Mouse (Mus musculus): Measurements from ENCODE around the gene Tmem144. TPM values are rescaled to one million over a fixed set of nuclear protein-coding genes. Genes with fewer than 3 reads are reported as not detected.
A peak's percentile ranks its signal among the peaks of the same experiment; 100 is the strongest.

The Tmem144 gene
- polyA plus RNA-seq, 1 experiment from 2014 or later, result 1.3 TPM

GRCm38 (mm10) chr3:79857780-79858179 is 5.2 kb upstream of the Tmem144 start:
- no peak overlapping the region for H3K4me2 ChIP-seq (replicated peaks)
- ATAC-seq, result no peak
- peaks cover 2% of the 10 kb centered on the region for H3K4me1 ChIP-seq (replicated peaks)
- H3K9ac ChIP-seq (replicated peaks), result no peak overlapping the region
- 66% methylated on average over 5 of the region's 5 CpGs for WGBS
- no peaks in the 10 kb centered on the region for H3K9me3 ChIP-seq
- H3K4me3 ChIP-seq (replicated peaks), result no peak overlapping the region
- H3K27ac ChIP-seq, result no peak overlapping the region
- H3K36me3 ChIP-seq, result no peaks in the 10 kb centered on the region
- 0 out of 2 replicates have a peak, but pooled peaks cover 3% of the 10 kb centered on the region for H3K27me3 ChIP-seq

- Histone ChIP-seq H3K9me3 (no peaks in the 10 kb centered on the region), H3K4me3 (replicated peaks) (no peak overlapping the region), H3K4me2 (replicated peaks) (no peak overlapping the region), H3K27me3 (0 out of 2 replicates have a peak, but pooled peaks cover 5% of the 10 kb centered on the region), H3K36me3 (no peaks in the 10 kb centered on the region), H3K4me1 (replicated peaks) (peaks cover 5% of the 10 kb centered on the region), H3K9ac (replicated peaks) (no peak overlapping the region), H3K27ac (no peak overlapping the region)
- ATAC-seq, result no peak
- 68% methylated on average over 3 of the region's 3 CpGs for WGBS
Observed at GRCm38 (mm10) chr3:79852108-79852507, 465 bp downstream of the Tmem144 start.

- no peak overlapping the region for H3K9ac ChIP-seq (replicated peaks)
- H3K27ac ChIP-seq, result no peak overlapping the region
- peaks cover 5% of the 10 kb centered on the region for H3K4me1 ChIP-seq (replicated peaks)
- H3K27me3 ChIP-seq, result 0 out of 2 replicates have a peak, but pooled peaks cover 3% of the 10 kb centered on the region
- no peak for ATAC-seq
- H3K36me3 ChIP-seq, result no peaks in the 10 kb centered on the region
- no peaks in the 10 kb centered on the region for H3K9me3 ChIP-seq
- H3K4me2 ChIP-seq (replicated peaks), result no peak overlapping the region
- 38% methylated on average over 6 of the region's 6 CpGs for WGBS
- no peak overlapping the region for H3K4me3 ChIP-seq (replicated peaks)
Observed at GRCm38 (mm10) chr3:79850656-79851055, 1.9 kb downstream of the Tmem144 start.

- H3K4me3 ChIP-seq (replicated peaks), result no peak overlapping the region
- no peak overlapping the region for H3K27ac ChIP-seq
- no peak overlapping the region for H3K9ac ChIP-seq (replicated peaks)
- no peak overlapping the region for H3K4me2 ChIP-seq (replicated peaks)
- ATAC-seq, result no peak
- WGBS, result 89% methylated on average over 2 of the region's 2 CpGs
- H3K36me3 ChIP-seq, result no peaks in the 10 kb centered on the region
- H3K9me3 ChIP-seq, result no peaks in the 10 kb centered on the region
- H3K27me3 ChIP-seq, result 0 out of 2 replicates have a peak, but pooled peaks cover 6% of the 10 kb centered on the region
- peaks cover 5% of the 10 kb centered on the region for H3K4me1 ChIP-seq (replicated peaks)
Observed at GRCm38 (mm10) chr3:79849621-79850020, 3.0 kb downstream of the Tmem144 start.

GRCm38 (mm10) chr3:79848841-79849240 is 3.7 kb downstream of the Tmem144 start:
- 0 out of 2 replicates have a peak, but pooled peaks cover 6% of the 10 kb centered on the region for H3K27me3 ChIP-seq
- H3K4me3 ChIP-seq (replicated peaks), result no peak overlapping the region
- 44% methylated on average over 4 of the region's 4 CpGs for WGBS
- H3K4me1 ChIP-seq (replicated peaks), result peaks cover 5% of the 10 kb centered on the region
- no peaks in the 10 kb centered on the region for H3K36me3 ChIP-seq
- no peaks in the 10 kb centered on the region for H3K9me3 ChIP-seq
- ATAC-seq, result no peak
- H3K27ac ChIP-seq, result no peak overlapping the region
- no peak overlapping the region for H3K4me2 ChIP-seq (replicated peaks)
- no peak overlapping the region for H3K9ac ChIP-seq (replicated peaks)

- no peak overlapping the region for H3K4me3 ChIP-seq (replicated peaks)
- H3K27ac ChIP-seq, result no peak overlapping the region
- 0 out of 2 replicates have a peak, but pooled peaks cover 6% of the 10 kb centered on the region for H3K27me3 ChIP-seq
- no peak overlapping the region for H3K4me2 ChIP-seq (replicated peaks)
- H3K36me3 ChIP-seq, result no peaks in the 10 kb centered on the region
- ATAC-seq, result no peak
- peaks cover 2% of the 10 kb centered on the region; the same call in 1 of the 2 replicates for H3K4me1 ChIP-seq (replicated peaks)
- 87% methylated on average over 5 of the region's 5 CpGs for WGBS
- no peak overlapping the region for H3K9ac ChIP-seq (replicated peaks)
- no peaks in the 10 kb centered on the region for H3K9me3 ChIP-seq
Observed at GRCm38 (mm10) chr3:79846633-79847032, 5.9 kb downstream of the Tmem144 start.

GRCm38 (mm10) chr3:79843999-79844398 is 8.6 kb downstream of the Tmem144 start:
- Histone ChIP-seq H3K36me3 (no peaks in the 10 kb centered on the region), H3K27me3 (0 out of 2 replicates have a peak, but pooled peaks cover 4% of the 10 kb centered on the region), H3K4me2 (replicated peaks) (no peak overlapping the region), H3K4me1 (replicated peaks) (peaks cover 5% of the 10 kb centered on the region; the same call in 1 of the 2 replicates), H3K9me3 (no peaks in the 10 kb centered on the region), H3K27ac (no peak overlapping the region), H3K9ac (replicated peaks) (no peak overlapping the region), H3K4me3 (replicated peaks) (no peak overlapping the region)
- WGBS, result 96% methylated on average over 9 of the region's 9 CpGs
- ATAC-seq, result no peak

GRCm38 (mm10) chr3:79842616-79843016 is 10.0 kb downstream of the Tmem144 start:
- no peak overlapping the region for H3K27ac ChIP-seq
- ATAC-seq, result peak; percentile 90
- H3K4me1 ChIP-seq (replicated peaks), result peaks cover 5% of the 10 kb centered on the region; the same call in 1 of the 2 replicates
- peak overlapping the region; percentile 55; the same call in 1 of the 2 replicates for H3K9ac ChIP-seq (replicated peaks)
- peak overlapping the region; percentile 76 for H3K4me2 ChIP-seq (replicated peaks)
- no peaks in the 10 kb centered on the region for H3K9me3 ChIP-seq
- 0 out of 2 replicates have a peak, but pooled peaks cover 4% of the 10 kb centered on the region for H3K27me3 ChIP-seq
- H3K36me3 ChIP-seq, result no peaks in the 10 kb centered on the region
- WGBS, result under 1% methylated on average over 19 of the region's 19 CpGs
- H3K4me3 ChIP-seq (replicated peaks), result peak overlapping the region; percentile 49

GRCm38 (mm10) chr3:79842165-79842564 is 10.4 kb downstream of the Tmem144 start:
- H3K4me3 ChIP-seq (replicated peaks), result peak overlapping the region; percentile 49
- peak; percentile 63 for ATAC-seq
- H3K9me3 ChIP-seq, result no peaks in the 10 kb centered on the region
- H3K9ac ChIP-seq (replicated peaks), result 0 out of 2 replicates have a peak overlapping the region, but pooled peaks have one; percentile 55
- no peaks in the 10 kb centered on the region for H3K36me3 ChIP-seq
- no peak overlapping the region for H3K27ac ChIP-seq
- H3K4me2 ChIP-seq (replicated peaks), result peak overlapping the region; percentile 76
- 9% methylated on average over 12 of the region's 12 CpGs for WGBS
- H3K27me3 ChIP-seq, result 0 out of 2 replicates have a peak, but pooled peaks cover 4% of the 10 kb centered on the region
- H3K4me1 ChIP-seq (replicated peaks), result peaks cover 5% of the 10 kb centered on the region; the same call in 1 of the 2 replicates

GRCm38 (mm10) chr3:79841475-79841874 is 11.1 kb downstream of the Tmem144 start:
- Histone ChIP-seq H3K4me1 (replicated peaks) (peaks cover 5% of the 10 kb centered on the region; the same call in 1 of the 2 replicates), H3K36me3 (no peaks in the 10 kb centered on the region), H3K27me3 (0 out of 2 replicates have a peak, but pooled peaks cover 4% of the 10 kb centered on the region), H3K4me2 (replicated peaks) (peak overlapping the region; percentile 76), H3K9ac (replicated peaks) (no peak overlapping the region), H3K9me3 (no peaks in the 10 kb centered on the region), H3K4me3 (replicated peaks) (peak overlapping the region; percentile 49), H3K27ac (no peak overlapping the region)
- peak; percentile 28; the same call in 1 of the 2 replicates for ATAC-seq
- 74% methylated on average over 6 of the region's 6 CpGs for WGBS

GRCm38 (mm10) chr3:79838751-79839150 is 13.8 kb downstream of the Tmem144 start:
- Histone ChIP-seq H3K4me1 (replicated peaks) (peaks cover 5% of the 10 kb centered on the region; the same call in 1 of the 2 replicates), H3K36me3 (no peaks in the 10 kb centered on the region), H3K27ac (no peak overlapping the region), H3K4me2 (replicated peaks) (no peak overlapping the region), H3K9ac (replicated peaks) (no peak overlapping the region), H3K9me3 (no peaks in the 10 kb centered on the region), H3K27me3 (no peaks in the 10 kb centered on the region), H3K4me3 (replicated peaks) (no peak overlapping the region)
- 60% methylated on average over 6 of the region's 6 CpGs for WGBS
- ATAC-seq, result peak; percentile 46; the same call in 1 of the 2 replicates

- Histone ChIP-seq H3K27ac (no peak overlapping the region), H3K4me3 (replicated peaks) (no peak overlapping the region), H3K9me3 (no peaks in the 10 kb centered on the region), H3K27me3 (no peaks in the 10 kb centered on the region), H3K4me2 (replicated peaks) (no peak overlapping the region), H3K9ac (replicated peaks) (no peak overlapping the region), H3K4me1 (replicated peaks) (no peaks in the 10 kb centered on the region), H3K36me3 (no peaks in the 10 kb centered on the region)
- no peak for ATAC-seq
Observed at GRCm38 (mm10) chr3:79829289-79829688, 23.3 kb downstream of the Tmem144 start.

Measured in midbrain, embryonic 13.5 days (tissue).